Mouse (Mus musculus): ENCODE data around the gene Mdm2. TPM values are rescaled to one million over a fixed set of nuclear protein-coding genes. Genes with fewer than 3 reads are reported as not detected.

Gene Mdm2
- total RNA-seq, 2 experiments from 2014 or later: 45.6 to 58.8 TPM

- ATAC-seq (replicated peaks; ENCODE audit: low FRiP score, low TSS enrichment, poor library complexity, severe bottlenecking): no peak
Observed at GRCm38 (mm10) chr10:117665376-117666275, 44.9 kb downstream of the Mdm2 start.

DNA sequence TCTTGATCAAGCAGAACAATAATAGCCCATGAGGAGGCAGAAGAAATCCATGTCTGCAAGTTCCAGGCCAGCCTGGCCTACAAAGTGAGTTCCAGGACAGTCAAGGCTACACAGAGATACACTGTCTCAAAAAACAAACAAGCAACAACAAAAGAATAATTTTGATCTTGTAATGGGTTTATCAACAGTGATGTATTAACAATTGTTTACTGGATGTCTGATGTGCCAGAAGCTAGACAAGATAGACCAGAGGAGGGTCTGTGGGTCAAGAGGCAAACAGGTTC, 45.7 kb downstream of the Mdm2 start:
- ATAC-seq (replicated peaks; ENCODE audit: low FRiP score, low TSS enrichment, poor library complexity, severe bottlenecking): no peak

GRCm38 (mm10) chr10:117664208-117664925, 46.2 kb downstream of the Mdm2 start:
- ATAC-seq (replicated peaks; ENCODE audit: low FRiP score, low TSS enrichment, poor library complexity, severe bottlenecking): no peak

GRCm38 (mm10) chr10:117663865-117664200, 46.7 kb downstream of the Mdm2 start:
- ATAC-seq (replicated peaks; ENCODE audit: low FRiP score, low TSS enrichment, poor library complexity, severe bottlenecking): no peak

- no peak; the same call in 1 of the 2 replicates for ATAC-seq (replicated peaks; ENCODE audit: low FRiP score, low TSS enrichment, poor library complexity, severe bottlenecking)
Observed at GRCm38 (mm10) chr10:117663056-117663864, 47.3 kb downstream of the Mdm2 start.

GRCm38 (mm10) chr10:117662316-117663055, 48.1 kb downstream of the Mdm2 start:
- ATAC-seq (replicated peaks; ENCODE audit: low FRiP score, low TSS enrichment, poor library complexity, severe bottlenecking): no peak

- no peak for ATAC-seq (replicated peaks; ENCODE audit: low FRiP score, low TSS enrichment, poor library complexity, severe bottlenecking)
Observed at GRCm38 (mm10) chr10:117659819-117660218, 50.7 kb downstream of the Mdm2 start.

DNA sequence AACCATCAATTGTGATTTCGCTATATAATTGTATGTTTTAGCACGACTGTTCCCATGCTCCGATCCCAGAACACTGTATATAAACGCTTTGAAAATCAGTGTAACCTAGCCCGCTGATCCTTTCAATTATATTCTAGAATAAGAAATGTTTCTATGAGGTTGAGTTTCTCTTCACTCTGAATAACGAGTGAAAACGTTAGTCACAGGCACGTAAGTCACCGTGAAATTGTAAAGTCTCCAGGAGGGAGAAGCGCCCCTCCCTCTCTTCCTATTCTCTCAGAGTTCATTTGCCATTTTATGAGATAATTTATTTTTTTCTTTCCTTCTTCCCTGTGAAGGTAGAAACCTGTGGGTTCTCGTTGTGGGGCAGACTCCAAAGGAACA, 51.1 kb downstream of the Mdm2 start:
- ATAC-seq (replicated peaks; ENCODE audit: low FRiP score, low TSS enrichment, poor library complexity, severe bottlenecking): no peak

GRCm38 (mm10) chr10:117658522-117659429, 51.8 kb downstream of the Mdm2 start:
- ATAC-seq (replicated peaks; ENCODE audit: low FRiP score, low TSS enrichment, poor library complexity, severe bottlenecking): no peak

GRCm38 (mm10) chr10:117657659-117658306, 52.8 kb downstream of the Mdm2 start:
- no peak for ATAC-seq (replicated peaks; ENCODE audit: low FRiP score, low TSS enrichment, poor library complexity, severe bottlenecking)

GRCm38 (mm10) chr10:117656985-117657658, 53.4 kb downstream of the Mdm2 start:
- ATAC-seq (replicated peaks; ENCODE audit: low FRiP score, low TSS enrichment, poor library complexity, severe bottlenecking): no peak

DNA sequence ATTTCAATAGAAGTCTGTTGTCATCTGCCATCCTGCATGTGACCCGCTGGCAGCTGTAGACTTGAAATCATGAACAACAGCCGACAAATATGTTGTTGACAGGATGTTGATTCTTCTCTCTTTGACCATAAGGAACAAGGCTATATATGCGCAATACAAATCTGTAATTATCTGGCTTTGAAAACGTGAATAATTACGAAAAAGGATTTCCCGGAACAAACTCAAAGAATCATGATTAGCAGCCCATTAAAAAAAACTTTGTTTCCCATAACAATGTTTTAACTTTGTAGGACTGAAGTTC, 53.9 kb downstream of the Mdm2 start:
- ATAC-seq (replicated peaks; ENCODE audit: low FRiP score, low TSS enrichment, poor library complexity, severe bottlenecking): no peak

DNA sequence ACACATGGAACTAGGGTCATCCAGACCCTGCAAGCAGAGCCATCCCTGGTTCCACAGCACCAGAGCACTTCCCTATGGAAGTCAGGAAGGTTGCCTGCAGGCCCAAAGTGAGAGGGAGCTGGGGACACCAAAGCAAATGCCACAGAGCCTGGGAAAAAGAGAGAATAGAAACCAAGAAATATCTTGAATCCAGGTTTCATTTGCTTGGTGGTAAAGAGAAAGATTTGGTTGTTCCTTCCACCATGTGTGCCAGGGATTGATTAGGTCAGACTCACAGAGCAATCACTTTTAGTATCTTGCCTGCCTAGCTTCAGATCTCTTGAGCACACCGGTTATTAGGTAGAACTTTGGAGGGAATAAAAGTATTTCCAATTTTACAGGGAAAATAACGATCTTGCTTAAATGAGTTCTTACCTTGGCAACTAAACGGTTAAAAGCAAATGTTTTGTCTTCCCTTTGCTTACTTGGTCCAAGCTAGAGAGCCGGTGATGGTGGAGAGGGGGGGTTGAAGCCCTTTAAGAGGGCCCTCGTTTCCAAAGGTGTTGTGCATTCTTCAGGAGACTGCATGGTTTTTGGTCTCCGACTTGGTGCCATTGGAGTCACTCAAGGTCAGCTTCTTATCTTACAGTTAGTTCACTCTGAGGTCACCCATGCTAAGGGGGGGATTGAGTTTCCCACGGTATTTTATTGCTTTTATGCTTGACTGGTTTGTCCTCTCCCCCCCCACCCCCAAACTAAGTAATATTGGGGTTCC, 54.5 kb downstream of the Mdm2 start:
- ATAC-seq (replicated peaks; ENCODE audit: low FRiP score, low TSS enrichment, poor library complexity, severe bottlenecking): no peak

DNA sequence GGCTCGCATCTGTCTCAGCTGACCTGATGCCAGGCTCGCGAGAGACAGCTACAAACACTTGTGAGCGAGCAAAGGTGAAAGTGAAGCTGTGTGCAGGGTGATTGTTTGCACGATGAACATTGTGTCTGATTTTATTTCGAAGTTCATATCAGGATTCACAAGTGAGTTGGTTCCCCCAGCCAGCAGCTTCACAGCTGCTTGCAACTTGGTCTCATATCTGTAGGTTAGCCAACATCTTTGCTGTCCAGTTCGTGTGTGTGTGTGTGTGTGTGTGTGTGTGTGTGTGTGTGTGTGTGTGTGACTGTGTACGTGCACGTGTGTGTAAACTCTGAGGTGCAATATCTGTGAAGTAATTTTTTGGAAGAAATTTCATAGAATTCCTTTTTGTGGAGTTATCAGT, 55.1 kb downstream of the Mdm2 start:
- no peak for ATAC-seq (replicated peaks; ENCODE audit: low FRiP score, low TSS enrichment, poor library complexity, severe bottlenecking)

GRCm38 (mm10) chr10:117654576-117655123, 55.9 kb downstream of the Mdm2 start:
- ATAC-seq (replicated peaks; ENCODE audit: low FRiP score, low TSS enrichment, poor library complexity, severe bottlenecking): no peak

- ATAC-seq (replicated peaks; ENCODE audit: low FRiP score, low TSS enrichment, poor library complexity, severe bottlenecking): no peak
Observed at GRCm38 (mm10) chr10:117653779-117654173, 56.8 kb downstream of the Mdm2 start.

Measured in megakaryocyte-erythroid progenitor cell, adult 5-6 weeks (primary cell).